23 mouse cellular contexts compared by ENCODE assay signal in the genomic region with DNA sequence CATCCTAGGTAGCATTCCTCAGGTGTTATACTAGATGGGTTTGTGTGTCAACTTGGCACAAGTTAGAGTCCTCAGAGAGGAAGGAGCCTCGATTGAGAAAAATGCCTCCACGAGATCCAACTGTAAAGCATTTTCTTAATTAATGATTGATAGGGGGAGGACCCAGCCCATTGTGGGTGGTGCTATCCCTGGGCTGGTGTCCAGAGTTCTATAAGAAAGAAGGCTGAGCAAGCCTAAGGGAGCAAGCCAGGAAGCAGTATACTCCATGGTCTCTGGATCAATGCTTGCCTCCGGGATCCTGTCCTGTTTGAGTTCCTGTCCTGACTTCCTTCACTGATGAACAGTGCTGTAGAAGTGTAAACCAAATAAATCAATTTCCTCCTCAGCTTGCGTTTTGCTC.
DNase-seq lines count a peak whose midpoint lies in the region; ATAC-seq and TF ChIP-seq lines count a peak whose summit lies in the region.
"Had no signal": no experiment of that assay in that cellular context is flagged by ENCODE, and none has a peak within 500 bp of the region (broad histone marks: within the 10 kb centered on the region; RNA-seq: fewer than 3 reads in every experiment).

No protein-coding gene starts in this region.

- peaks cover 31% of the 10 kb centered on the region for H3K4me1 ChIP-seq in hindbrain, embryonic 10.5 days (replicated peaks)
- no peaks in the 10 kb centered on the region for H3K4me1 ChIP-seq in hindbrain, embryonic 11.5 days (replicated peaks; ENCODE audit: control insufficient read depth, insufficient read depth, low read length)
- H3K4me1 ChIP-seq in liver, embryonic 13.5 days (replicated peaks): peaks cover 83% of the 10 kb centered on the region
- H3K4me1 ChIP-seq in liver, postnatal 0 days (ENCODE audit: insufficient read depth): 0 out of 2 replicates have a peak, but pooled peaks cover 2% of the 10 kb centered on the region
- H3K4me1 ChIP-seq in intestine, postnatal 0 days (replicated peaks; ENCODE audit: control insufficient read depth, insufficient read depth, low read length): 0 out of 2 replicates have a peak, but pooled peaks cover 12% of the 10 kb centered on the region
- H3K4me1 ChIP-seq in lung, adult 2 months (ENCODE audit: control insufficient read depth, insufficient read depth, low read length): no peaks in the 10 kb centered on the region
- H3K4me1 ChIP-seq: heart, embryonic 15.5 days had no signal

- peaks cover 37% of the 10 kb centered on the region for H3K27me3 ChIP-seq in hindbrain, embryonic 10.5 days (ENCODE audit: insufficient read depth, poor library complexity, severe bottlenecking)
- H3K27me3 ChIP-seq in hindbrain, embryonic 11.5 days (ENCODE audit: control insufficient read depth, insufficient read depth, low read length): no peaks in the 10 kb centered on the region
- H3K27me3 ChIP-seq in liver, embryonic 13.5 days: peaks cover 5% of the 10 kb centered on the region
- no peaks in the 10 kb centered on the region for H3K27me3 ChIP-seq in liver, postnatal 0 days (ENCODE audit: insufficient read depth, low read length)
- no peaks in the 10 kb centered on the region for H3K27me3 ChIP-seq in intestine, postnatal 0 days (replicated peaks; ENCODE audit: control insufficient read depth, insufficient read depth, low read length)
- H3K27me3 ChIP-seq: heart, embryonic 15.5 days had no signal

- no peak for TF ChIP-seq EP300 in liver, postnatal 0 days (IDR thresholded peaks at IDR 0.05; ENCODE audit: low read depth)

- no peak for TF ChIP-seq CTCF in liver, postnatal 0 days (IDR thresholded peaks at IDR 0.05; ENCODE audit: low read depth)
- TF ChIP-seq CTCF in intestine, postnatal 0 days (IDR thresholded peaks at IDR 0.05; ENCODE audit: low read depth): no peak
- TF ChIP-seq CTCF in lung, adult 2 months (IDR thresholded peaks at IDR 0.05; ENCODE audit: insufficient read depth, low read length): no peak

- no peak for ATAC-seq in hindbrain, embryonic 11.5 days (ENCODE audit: low FRiP score)
- no peak for ATAC-seq in liver, embryonic 13.5 days (ENCODE audit: low read depth)
- ATAC-seq in liver, postnatal 0 days: no peak
- peak; percentile 56; the same call in 1 of the 2 replicates for ATAC-seq in intestine, postnatal 0 days
- ATAC-seq: CD4-positive, CD25-positive, alpha-beta regulatory T cell, adult 4 months; forebrain, embryonic 13.5 days; forebrain, postnatal 0 days had no signal

- 0 out of 2 replicates have a peak overlapping the region, but pooled peaks have one; percentile 63 for H3K27ac ChIP-seq in hindbrain, embryonic 10.5 days
- no peak overlapping the region for H3K27ac ChIP-seq in hindbrain, embryonic 11.5 days (ENCODE audit: low read depth, low read length)
- 0 out of 2 replicates have a peak overlapping the region, but pooled peaks have one; percentile 6 for H3K27ac ChIP-seq in liver, embryonic 13.5 days
- no peak overlapping the region for H3K27ac ChIP-seq in liver, postnatal 0 days (ENCODE audit: low read depth)
- no peak overlapping the region for H3K27ac ChIP-seq in intestine, postnatal 0 days (ENCODE audit: low read depth, low read length)
- H3K27ac ChIP-seq: embryonic facial prominence, embryonic 10.5 days; forebrain, embryonic 13.5 days; heart, adult 2 months; heart, embryonic 15.5 days had no signal

- H3K36me3 ChIP-seq in hindbrain, embryonic 10.5 days: no peaks in the 10 kb centered on the region
- no peaks in the 10 kb centered on the region for H3K36me3 ChIP-seq in hindbrain, embryonic 11.5 days (ENCODE audit: control insufficient read depth, insufficient read depth, low read length)
- H3K36me3 ChIP-seq in liver, embryonic 13.5 days: no peaks in the 10 kb centered on the region
- H3K36me3 ChIP-seq in liver, postnatal 0 days (replicated peaks; ENCODE audit: insufficient read depth, low read length): no peaks in the 10 kb centered on the region
- no peaks in the 10 kb centered on the region for H3K36me3 ChIP-seq in intestine, postnatal 0 days (ENCODE audit: control insufficient read depth, insufficient read depth)
- H3K36me3 ChIP-seq: embryonic facial prominence, embryonic 10.5 days; G1E; heart, embryonic 15.5 days had no signal

- no peak overlapping the region for H3K9ac ChIP-seq in hindbrain, embryonic 11.5 days (ENCODE audit: low read depth, low read length)
- H3K9ac ChIP-seq in liver, embryonic 13.5 days: no peak overlapping the region
- H3K9ac ChIP-seq in liver, postnatal 0 days (replicated peaks): no peak overlapping the region
- no peak overlapping the region for H3K9ac ChIP-seq in intestine, postnatal 0 days (ENCODE audit: low read depth, low read length)
- H3K9ac ChIP-seq: forebrain, embryonic 13.5 days; forebrain, postnatal 0 days; heart, embryonic 15.5 days had no signal

- 85% methylated on average over 4 of the region's 4 CpGs for WGBS in hindbrain, embryonic 10.5 days
- WGBS in hindbrain, embryonic 11.5 days: 80% methylated on average over 4 of the region's 4 CpGs
- WGBS in liver, embryonic 13.5 days (ENCODE audit: insufficient replicate concordance): 51% methylated on average over 4 of the region's 4 CpGs
- 33% methylated on average over 4 of the region's 4 CpGs for WGBS in liver, postnatal 0 days (ENCODE audit: insufficient replicate concordance)
- 32% methylated on average over 4 of the region's 4 CpGs for WGBS in intestine, postnatal 0 days
- whole genome bisulfite sequencing in lung, adult 2 months: 34% methylated on average over 4 of the region's 4 CpGs

- TF ChIP-seq POLR2A in lung, adult 2 months (IDR thresholded peaks at IDR 0.05; ENCODE audit: borderline replicate concordance, extremely low read depth, low read depth, low read length): no peak

- no peaks in the 10 kb centered on the region for H3K9me3 ChIP-seq in hindbrain, embryonic 10.5 days
- H3K9me3 ChIP-seq in hindbrain, embryonic 11.5 days (ENCODE audit: control insufficient read depth, low read length): no peaks in the 10 kb centered on the region
- no peaks in the 10 kb centered on the region for H3K9me3 ChIP-seq in liver, embryonic 13.5 days (replicated peaks)
- no peaks in the 10 kb centered on the region for H3K9me3 ChIP-seq in liver, postnatal 0 days (ENCODE audit: low read length)
- no peaks in the 10 kb centered on the region for H3K9me3 ChIP-seq in intestine, postnatal 0 days (ENCODE audit: control insufficient read depth)
- H3K9me3 ChIP-seq: embryonic facial prominence, embryonic 10.5 days; forebrain, embryonic 13.5 days; G1E; heart, embryonic 15.5 days had no signal

- H3K4me2 ChIP-seq in hindbrain, embryonic 11.5 days (replicated peaks; ENCODE audit: low read depth, low read length): no peak overlapping the region
- H3K4me2 ChIP-seq in liver, embryonic 13.5 days: no peak overlapping the region
- no peak overlapping the region for H3K4me2 ChIP-seq in liver, postnatal 0 days (ENCODE audit: low read depth, low read length)
- 0 out of 2 replicates have a peak overlapping the region, but pooled peaks have one; percentile 21 for H3K4me2 ChIP-seq in intestine, postnatal 0 days (replicated peaks; ENCODE audit: low read depth)
- H3K4me2 ChIP-seq: forebrain, embryonic 13.5 days; heart, embryonic 11.5 days; heart, embryonic 15.5 days had no signal

- no peak for DNase-seq in hindbrain, embryonic 10.5 days (ENCODE audit: low spot score)
- no peak for DNase-seq in hindbrain, embryonic 11.5 days (ENCODE audit: low spot score)
- peak; percentile 26 to 29 for DNase-seq in kidney, adult 8-10 months
- DNase-seq in kidney, postnatal 4 days: no peak
- DNase-seq in liver, embryonic 13.5 days: no peak
- DNase-seq in liver, postnatal 0 days: no peak
- DNase-seq in lung, adult 2 months: no peak
- DNase-seq: adrenal gland, adult 8-10 months; adrenal gland, postnatal 36 days; B cell, adult 2 months; cerebellum, adult 2 months; cerebellum, postnatal 10 days; forebrain, postnatal 0 days; gastrocnemius, postnatal 14 days; heart, adult 2 months; heart, postnatal 14 days had no signal

- H3K4me3 ChIP-seq in hindbrain, embryonic 10.5 days: no peak overlapping the region
- no peak overlapping the region for H3K4me3 ChIP-seq in hindbrain, embryonic 11.5 days (ENCODE audit: low read depth, low read length)
- no peak overlapping the region for H3K4me3 ChIP-seq in liver, embryonic 13.5 days (replicated peaks)
- no peak overlapping the region for H3K4me3 ChIP-seq in liver, postnatal 0 days (ENCODE audit: low read depth, low read length)
- H3K4me3 ChIP-seq in intestine, postnatal 0 days (ENCODE audit: low read depth, low read length): no peak overlapping the region
- no peak overlapping the region for H3K4me3 ChIP-seq in lung, adult 2 months (replicated peaks; ENCODE audit: extremely low read depth, low read depth, low read length)
- H3K4me3 ChIP-seq: embryonic facial prominence, embryonic 10.5 days; forebrain, embryonic 13.5 days; heart, adult 2 months; heart, embryonic 15.5 days had no signal

Comparison
In these comparisons a context has a peak if more than half of its experiments do, and no peak if none do; other contexts are left out.
1. DNase-seq: peak in kidney, adult 8-10 months (2 of 2); none in hindbrain, embryonic 10.5 days (single experiment), hindbrain, embryonic 11.5 days (single experiment), kidney, postnatal 4 days (0 of 2), liver, embryonic 13.5 days (single experiment), liver, postnatal 0 days (single experiment) and lung, adult 2 months (single experiment).
2. H3K27ac ChIP-seq: peak in hindbrain, embryonic 10.5 days (single experiment) and liver, embryonic 13.5 days (single experiment); none in hindbrain, embryonic 11.5 days (single experiment), liver, postnatal 0 days (single experiment) and intestine, postnatal 0 days (single experiment).